Mouse (Mus musculus): ENCODE measurements at regions not wholly inside any gene's neighbourhood (a gene's known extent, or its start where the extent isn't known, plus 50 kb on each side); places are given as distances from the start of the nearest gene placed in this dataset.

DNA sequence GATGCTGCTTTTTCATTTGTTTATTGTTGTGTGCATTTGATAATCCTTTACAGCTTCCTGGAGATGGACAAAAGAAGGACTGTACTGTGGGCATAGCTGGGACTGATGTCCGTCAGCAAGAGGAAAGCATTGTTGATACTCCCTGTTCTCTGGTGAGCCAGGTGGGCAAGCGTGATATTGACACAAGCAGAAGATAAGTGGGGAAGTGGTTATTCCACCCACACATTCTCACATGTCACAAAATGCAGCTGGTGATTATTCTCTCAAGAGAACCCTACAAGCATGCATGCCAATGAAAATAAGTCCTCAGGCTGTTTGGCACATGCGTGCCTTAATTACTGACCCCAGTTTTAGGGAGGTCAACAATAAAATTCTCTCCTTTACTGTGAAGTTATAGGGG, 483.0 kb upstream of the Mef2c start:
- TF ChIP-seq POLR2A (IDR thresholded peaks at IDR 0.05; ENCODE audit: insufficient read depth, low read depth, low read length) (no peak), CTCF (IDR thresholded peaks at IDR 0.05; ENCODE audit: insufficient read depth, low read depth, low read length) (no peak)

Data from olfactory bulb, adult 2 months (tissue).